Mouse (Mus musculus) megakaryocyte, embryonic 14.5 days (primary cell): ENCODE measurements at regions not wholly inside any gene's neighbourhood (a gene's known extent, or its start where the extent isn't known, plus 50 kb on each side); places are given as distances from the start of the nearest gene placed in this dataset.

Experiments
- H3K27me3 ChIP-seq: replicated peaks from 2 replicates; pipeline ENCODE3; 2012; ENCODE audit warnings: inconsistent platforms
- H3K36me3 ChIP-seq: replicated peaks from 2 replicates; pipeline ENCODE3; 2012; ENCODE audit warnings: low read length, inconsistent platforms, mixed read lengths
- H3K4me1 ChIP-seq: 2 replicates; pipeline ENCODE4 v1.6.1; 2012; ENCODE audit warnings: inconsistent platforms
- H3K4me3 ChIP-seq: replicated peaks from 2 replicates; pipeline ENCODE3; 2012; ENCODE audit warnings: moderate library complexity, mild to moderate bottlenecking, inconsistent platforms
- H3K9me3 ChIP-seq: 2 replicates; pipeline ENCODE4 v1.6.1; 2012; ENCODE audit warnings: inconsistent platforms
- FLI1 ChIP-seq: IDR thresholded peaks from 2 replicates; pipeline ENCODE4 v1.6.1; 2012; ENCODE audit warnings: low read length, inconsistent platforms, mixed read lengths
- GATA1 ChIP-seq: IDR thresholded peaks from 3 replicates; pipeline ENCODE4 v1.6.1; 2012; ENCODE audit warnings: mixed read lengths, low read length, inconsistent platforms, borderline replicate concordance

DNA sequence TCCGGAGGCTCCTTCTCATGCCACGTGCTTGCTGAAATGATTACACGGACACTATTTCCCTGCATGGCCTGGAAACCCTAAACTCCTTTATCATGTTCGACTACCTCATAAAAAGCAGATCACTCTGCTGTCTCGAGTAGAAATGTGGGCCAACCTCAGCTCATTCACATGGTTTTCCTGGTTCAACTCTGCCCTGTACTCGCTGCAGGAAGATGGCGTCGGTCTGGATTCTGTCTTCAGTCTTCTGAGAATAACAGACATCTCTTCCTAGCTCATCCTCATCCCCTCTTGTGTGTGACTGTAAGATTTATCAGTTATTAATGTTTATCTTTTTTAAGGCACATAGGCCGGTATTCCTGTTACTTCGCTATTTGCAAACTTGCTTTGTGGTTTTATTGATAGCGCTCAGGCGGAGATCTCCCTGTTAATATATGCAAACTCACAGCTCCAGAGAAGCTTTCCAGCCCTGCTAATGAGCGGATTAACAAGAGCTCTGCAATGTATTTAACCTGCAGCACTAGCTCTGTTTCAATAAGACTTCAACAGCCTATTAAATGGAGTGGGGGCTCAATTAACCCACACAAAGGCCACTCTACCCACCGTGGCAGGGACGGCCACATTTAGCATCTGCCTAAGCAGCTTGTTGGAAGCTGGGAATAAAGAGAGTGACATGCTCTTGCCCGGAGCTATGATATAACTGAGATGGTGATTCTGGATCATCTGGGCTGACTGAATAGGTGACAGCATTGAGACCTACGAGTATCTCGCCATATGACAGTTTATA, 159.5 kb upstream of the Eomes start:
- Histone ChIP-seq H3K36me3 (no peaks in the 10 kb centered on the region), H3K4me3 (no peak overlapping the region), H3K27me3 (no peaks in the 10 kb centered on the region), H3K4me1 (no peaks in the 10 kb centered on the region), H3K9me3 (no peaks in the 10 kb centered on the region)
- TF ChIP-seq GATA1 (no peak), FLI1 (no peak)

DNA sequence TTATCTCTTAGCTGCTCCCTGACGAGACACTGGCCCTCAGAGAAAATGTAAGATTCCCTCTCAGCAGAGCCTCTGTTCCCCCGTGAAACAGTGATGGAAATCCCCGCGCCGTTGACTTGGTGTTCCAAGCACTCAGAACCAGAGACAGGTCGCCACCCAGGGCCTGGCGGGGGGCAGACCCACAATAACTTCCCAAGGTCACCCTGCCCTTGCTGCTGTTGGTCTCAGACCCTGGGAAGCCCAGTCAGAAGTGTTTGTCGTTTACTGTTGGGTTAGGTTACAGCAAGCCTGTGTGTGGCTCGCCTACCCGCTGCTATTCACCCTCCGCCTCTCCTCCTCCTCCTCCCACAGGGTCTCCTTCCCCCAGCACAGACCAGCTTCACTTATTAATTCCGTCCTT, 154.2 kb upstream of the Eomes start:
- TF ChIP-seq GATA1 (no peak), FLI1 (no peak)
- Histone ChIP-seq H3K9me3 (0 out of 2 replicates have a peak, but pooled peaks cover 5% of the 10 kb centered on the region), H3K36me3 (no peaks in the 10 kb centered on the region), H3K27me3 (no peaks in the 10 kb centered on the region), H3K4me3 (no peak overlapping the region), H3K4me1 (no peaks in the 10 kb centered on the region)

DNA sequence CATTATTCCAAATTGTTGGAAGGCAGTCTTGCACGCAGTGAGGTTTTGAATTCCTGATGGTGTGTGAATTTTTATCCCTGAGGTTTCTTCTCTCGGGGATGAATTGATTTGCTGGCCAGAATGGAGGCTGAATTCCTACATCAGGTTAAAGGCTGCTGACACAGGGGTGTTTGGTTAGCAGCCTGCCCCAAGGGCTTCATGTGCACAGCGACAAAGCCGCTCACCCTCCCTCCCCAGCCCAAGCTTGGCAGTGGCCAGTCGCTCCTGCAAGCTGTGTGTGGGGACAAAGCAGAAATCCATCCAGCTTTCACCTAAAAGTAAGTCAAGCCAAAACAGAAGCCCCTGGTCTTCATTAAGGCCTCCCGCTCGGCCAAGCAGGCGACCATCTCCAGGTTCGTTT, 151.4 kb upstream of the Eomes start:
- H3K9me3 ChIP-seq: 0 out of 2 replicates have a peak, but pooled peaks cover 5% of the 10 kb centered on the region

DNA sequence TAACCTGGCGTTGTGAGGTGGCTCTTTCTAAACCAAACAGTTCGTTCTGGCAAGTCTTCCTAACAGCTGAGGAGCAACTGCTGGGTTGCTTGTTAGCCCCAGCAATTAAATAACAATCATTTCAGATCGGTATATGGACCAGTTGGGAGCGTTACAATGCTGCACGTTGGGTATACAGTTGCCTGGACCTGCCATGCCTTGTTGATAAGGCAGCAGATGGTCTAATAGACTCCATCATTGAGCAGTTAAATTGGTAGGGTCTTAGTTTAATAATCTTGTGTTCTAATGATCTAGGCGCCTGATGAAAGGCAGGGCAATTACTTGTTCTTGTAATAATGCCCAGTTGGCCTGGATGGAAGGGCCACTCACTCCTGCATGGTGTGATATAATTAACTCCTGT, 150.1 kb upstream of the Eomes start:
- 0 out of 2 replicates have a peak, but pooled peaks cover 5% of the 10 kb centered on the region for H3K9me3 ChIP-seq

More for the DNA sequence above, 151.4 kb upstream of the Eomes start:
- Histone ChIP-seq H3K36me3 (no peaks in the 10 kb centered on the region), H3K4me1 (no peaks in the 10 kb centered on the region), H3K27me3 (no peaks in the 10 kb centered on the region), H3K4me3 (no peak overlapping the region)
- no peak for TF ChIP-seq GATA1
- TF ChIP-seq FLI1: no peak

DNA sequence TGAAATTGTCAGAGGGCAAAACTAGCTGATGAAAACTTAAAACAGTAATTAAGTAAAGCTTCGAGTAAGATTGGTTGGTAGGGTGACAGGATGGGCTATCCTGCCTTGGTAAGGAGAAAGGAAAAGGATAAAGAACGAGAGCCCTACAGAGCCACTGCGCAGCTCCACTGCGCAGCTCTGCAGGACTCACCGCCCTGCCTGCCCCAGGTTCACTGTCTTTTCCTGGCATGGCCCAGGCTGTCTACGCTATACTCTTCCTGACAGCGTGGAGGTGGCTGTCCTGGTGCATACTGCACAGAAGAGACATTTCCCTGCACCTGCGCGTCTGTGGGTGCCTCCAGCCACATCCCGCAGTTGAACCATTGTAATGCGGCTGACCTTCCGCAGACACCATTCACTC, 136.6 kb upstream of the Eomes start:
- H3K27me3 ChIP-seq: peaks cover 11% of the 10 kb centered on the region
- TF ChIP-seq FLI1 (no peak), GATA1 (no peak)
- no peaks in the 10 kb centered on the region for H3K9me3 ChIP-seq
- no peaks in the 10 kb centered on the region for H3K36me3 ChIP-seq
- H3K4me1 ChIP-seq: peaks cover 3% of the 10 kb centered on the region; the same call in 1 of the 2 replicates
- H3K4me3 ChIP-seq: peak overlapping the region; percentile 68

More for the DNA sequence above, 150.1 kb upstream of the Eomes start:
- H3K36me3 ChIP-seq: no peaks in the 10 kb centered on the region
- no peak overlapping the region for H3K4me3 ChIP-seq
- no peak for TF ChIP-seq GATA1
- no peak for TF ChIP-seq FLI1
- H3K27me3 ChIP-seq: no peaks in the 10 kb centered on the region
- H3K4me1 ChIP-seq: no peaks in the 10 kb centered on the region

DNA sequence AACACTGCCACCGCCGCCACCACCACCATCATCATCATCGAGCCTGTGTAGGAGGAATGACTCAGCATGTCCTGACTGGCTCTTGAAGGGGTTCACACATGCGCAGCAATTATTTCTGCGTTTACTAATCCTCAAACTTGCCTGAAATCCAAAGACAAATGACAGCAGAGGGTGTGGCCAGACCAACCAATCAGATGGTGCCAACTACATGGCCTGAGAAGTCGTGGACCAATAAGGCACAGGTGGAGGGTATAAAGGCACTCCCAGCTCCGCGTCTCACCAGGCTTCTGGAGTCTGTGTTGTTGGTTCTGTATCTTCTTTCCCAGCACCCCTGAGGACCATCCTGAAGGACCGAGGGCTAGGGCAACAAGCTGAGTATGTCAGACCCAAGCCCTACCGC, 123.1 kb upstream of the Eomes start:
- Histone ChIP-seq H3K4me1 (no peaks in the 10 kb centered on the region), H3K4me3 (no peak overlapping the region), H3K36me3 (no peaks in the 10 kb centered on the region), H3K27me3 (no peaks in the 10 kb centered on the region), H3K9me3 (peaks cover 24% of the 10 kb centered on the region)
- TF ChIP-seq GATA1 (no peak), FLI1 (no peak)

DNA sequence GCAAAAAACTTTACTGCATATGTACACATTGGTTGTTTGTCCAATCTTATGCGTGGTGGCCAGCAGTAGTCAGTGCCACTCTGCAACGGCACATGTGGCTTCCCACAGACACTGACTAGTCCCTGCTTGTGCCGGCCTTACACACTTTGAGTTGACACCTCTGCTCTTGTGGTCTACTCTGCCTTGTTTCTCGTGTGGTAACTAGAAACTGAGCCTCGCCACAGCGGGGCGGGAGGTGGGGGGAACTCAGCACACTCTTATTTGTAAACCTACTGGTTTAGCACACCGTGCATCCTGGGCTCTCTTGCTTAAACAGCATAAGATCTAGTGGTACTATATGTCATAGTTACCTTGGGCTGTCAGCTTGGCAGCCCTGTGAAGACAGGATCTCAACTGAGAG, 120.6 kb upstream of the Eomes start:
- H3K9me3 ChIP-seq: peaks cover 7% of the 10 kb centered on the region
- H3K36me3 ChIP-seq: no peaks in the 10 kb centered on the region
- no peaks in the 10 kb centered on the region for H3K27me3 ChIP-seq
- H3K4me1 ChIP-seq: no peaks in the 10 kb centered on the region
- H3K4me3 ChIP-seq: no peak overlapping the region
- TF ChIP-seq GATA1: no peak
- no peak for TF ChIP-seq FLI1

DNA sequence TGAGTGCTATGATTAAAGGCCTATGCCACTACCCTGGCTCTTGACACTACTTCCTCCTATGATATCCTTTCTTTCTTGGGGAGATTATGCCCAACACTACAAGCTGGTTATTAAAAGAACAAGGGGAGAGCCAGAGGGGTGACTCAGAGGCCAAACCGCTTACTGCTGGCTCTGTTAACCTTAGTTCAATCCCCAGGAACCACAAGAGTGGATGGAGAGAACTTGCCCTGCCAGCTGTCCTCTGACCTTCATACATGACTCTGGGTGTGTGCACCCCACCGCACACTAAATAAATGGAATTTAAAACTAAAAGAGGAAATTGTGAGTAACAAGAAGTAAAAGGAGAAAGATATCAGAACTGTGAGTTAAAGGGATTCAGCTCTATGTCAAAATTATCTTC, 114.1 kb upstream of the Eomes start:
- H3K27me3 ChIP-seq: peaks cover 2% of the 10 kb centered on the region
- no peak overlapping the region for H3K4me3 ChIP-seq
- H3K36me3 ChIP-seq: no peaks in the 10 kb centered on the region
- H3K4me1 ChIP-seq: no peaks in the 10 kb centered on the region
- H3K9me3 ChIP-seq: no peaks in the 10 kb centered on the region
- TF ChIP-seq GATA1: no peak
- TF ChIP-seq FLI1: no peak

DNA sequence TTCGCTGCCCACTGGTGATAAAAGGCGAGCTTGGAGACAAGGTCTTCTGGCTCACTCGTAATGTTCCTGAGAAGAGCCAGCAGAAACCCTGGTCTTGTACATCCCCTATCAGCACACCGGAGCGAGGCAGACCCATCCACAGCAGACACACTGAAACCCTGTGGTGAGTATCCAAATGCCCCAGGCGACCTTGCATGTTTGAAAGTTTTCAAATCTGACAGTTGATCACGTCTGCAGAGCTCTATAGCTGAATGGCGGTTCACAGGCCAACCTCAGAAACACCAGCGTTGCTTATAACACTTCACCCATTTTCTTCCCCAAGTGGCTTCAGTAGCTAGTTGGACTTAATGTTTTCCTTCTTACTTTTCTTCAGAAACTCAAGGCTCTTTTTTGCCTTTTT, 112.6 kb upstream of the Eomes start:
- Histone ChIP-seq H3K4me1 (no peaks in the 10 kb centered on the region), H3K27me3 (peaks cover 2% of the 10 kb centered on the region), H3K36me3 (no peaks in the 10 kb centered on the region), H3K4me3 (no peak overlapping the region), H3K9me3 (no peaks in the 10 kb centered on the region)
- TF ChIP-seq GATA1: no peak
- no peak for TF ChIP-seq FLI1

DNA sequence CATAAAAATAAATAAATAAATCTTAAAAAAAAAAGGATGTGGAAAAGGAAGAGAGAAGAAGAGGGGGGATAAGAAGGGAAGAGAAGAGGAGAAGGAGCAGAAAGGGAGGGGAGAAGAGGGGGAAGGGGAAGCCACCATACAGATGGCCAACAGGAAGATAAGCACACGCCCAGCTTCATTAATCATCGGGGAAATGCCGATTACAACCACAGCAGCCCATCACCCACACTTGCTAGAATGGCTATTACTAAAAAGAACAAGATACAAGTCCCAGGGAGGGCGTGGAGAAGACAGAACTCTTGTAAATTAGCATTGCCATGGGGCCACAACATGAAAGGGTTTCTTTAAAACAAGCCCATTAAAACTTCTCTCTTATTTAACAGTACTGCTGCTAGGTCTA, 110.7 kb upstream of the Eomes start:
- Histone ChIP-seq H3K4me3 (no peak overlapping the region), H3K36me3 (no peaks in the 10 kb centered on the region), H3K9me3 (peaks cover 5% of the 10 kb centered on the region), H3K27me3 (peaks cover 2% of the 10 kb centered on the region), H3K4me1 (no peaks in the 10 kb centered on the region)
- no peak for TF ChIP-seq FLI1
- TF ChIP-seq GATA1: no peak
